Mouse (Mus musculus) embryonic facial prominence, embryonic 12.5 days (tissue): ENCODE data around the gene Rpl3. TPM values are rescaled to one million over a fixed set of nuclear protein-coding genes. Genes with fewer than 3 reads are reported as not detected.
"Not testable (repeated sequence)": the region's sequence is repeated elsewhere in the genome, so short reads cannot be mapped to it uniquely, and the experiment has no call there.

Source experiments
- ATAC-seq: fragments of 200-750 bp; cut with Nextera tagmentation; 2 replicates; pipeline ENCODE4 v1.8.0; 2017; ENCODE audit not compliant: insufficient number of reproducible peaks, insufficient read depth, low FRiP score, low TSS enrichment
- H3K27ac ChIP-seq: fragments of 300-500 bp; sonication (generic); 2 replicates; pipeline ENCODE4 v1.5.1; 2016; ENCODE audit warnings: mild to moderate bottlenecking
- H3K27me3 ChIP-seq: fragments of 300-500 bp; sonication (generic); 2 replicates; pipeline ENCODE4 v1.6.1; 2016; ENCODE audit warnings: mild to moderate bottlenecking, moderate library complexity
- H3K36me3 ChIP-seq: fragments of 300-500 bp; sonication (generic); 2 replicates; pipeline ENCODE4 v1.6.1; 2016; ENCODE audit warnings: mild to moderate bottlenecking
- H3K4me1 ChIP-seq: fragments of 300-500 bp; sonication (generic); 2 replicates; pipeline ENCODE4 v1.6.1; 2016
- H3K4me2 ChIP-seq: fragments of 300-500 bp; sonication (generic); replicated peaks from 2 replicates; pipeline ENCODE4 v1.6.1; 2016; ENCODE audit warnings: mild to moderate bottlenecking, moderate library complexity
- H3K4me3 ChIP-seq: fragments of 300-500 bp; sonication (generic); 2 replicates; pipeline ENCODE4 v1.5.1; 2016; ENCODE audit warnings: mild to moderate bottlenecking
- H3K9ac ChIP-seq: fragments of 300-500 bp; sonication (generic); 2 replicates; pipeline ENCODE4 v1.6.1; 2016; ENCODE audit warnings: mild to moderate bottlenecking, moderate library complexity
- H3K9me3 ChIP-seq: fragments of 300-500 bp; sonication (generic); 2 replicates; pipeline ENCODE4 v1.6.1; 2016; ENCODE audit warnings: mild to moderate bottlenecking, moderate library complexity
- WGBS: fragments of 180-500 bp; shearing (Covaris S2); methylation state at CpG from one replicate; pipeline ENCODE4 v1.1.7; 2016; 5-methylcytosine and 5-hydroxymethylcytosine counted together
- polyA plus RNA-seq: library from polyadenylated mRNA; unstranded; fragments of >200 nt; fragmentation: Nextera tagmentation; extraction: Ambion mirVana; gene quantifications from 2 replicates; pipeline ENCODE4 v1.2.1, GENCODE M21; 2016

The Rpl3 gene
- polyA plus RNA-seq, 1 experiment from 2014 or later, result 1,004 TPM

- WGBS, result 80% methylated on average over 6 of the region's 6 CpGs
- Histone ChIP-seq H3K9ac (no peak overlapping the region), H3K4me1 (peaks cover 11% of the 10 kb centered on the region), H3K4me2 (no peak overlapping the region), H3K36me3 (no peaks in the 10 kb centered on the region), H3K27me3 (no peaks in the 10 kb centered on the region), H3K4me3 (no peak overlapping the region), H3K9me3 (no peaks in the 10 kb centered on the region), H3K27ac (no peak overlapping the region)
- no peak for ATAC-seq
Observed at GRCm38 (mm10) chr15:80131421-80131820, 39.8 kb upstream of the Rpl3 start.

GRCm38 (mm10) chr15:80130689-80131088, 39.0 kb upstream of the Rpl3 start:
- WGBS, result 82% methylated on average over 5 of the region's 5 CpGs

GRCm38 (mm10) chr15:80129982-80130381, 38.3 kb upstream of the Rpl3 start:
- H3K36me3 ChIP-seq, result no peaks in the 10 kb centered on the region
- no peak overlapping the region for H3K4me2 ChIP-seq
- H3K27ac ChIP-seq, result no peak overlapping the region
- H3K9ac ChIP-seq, result no peak overlapping the region
- ATAC-seq, result no peak
- no peak overlapping the region for H3K4me3 ChIP-seq
- H3K9me3 ChIP-seq, result no peaks in the 10 kb centered on the region
- H3K27me3 ChIP-seq, result no peaks in the 10 kb centered on the region
- peaks cover 11% of the 10 kb centered on the region for H3K4me1 ChIP-seq
- 93% methylated on average over 6 of the region's 6 CpGs for WGBS

More at GRCm38 (mm10) chr15:80130689-80131088, 39.0 kb upstream of the Rpl3 start:
- Histone ChIP-seq H3K36me3 (no peaks in the 10 kb centered on the region), H3K27me3 (no peaks in the 10 kb centered on the region), H3K4me1 (peaks cover 11% of the 10 kb centered on the region), H3K4me2 (no peak overlapping the region), H3K27ac (no peak overlapping the region), H3K4me3 (no peak overlapping the region), H3K9me3 (no peaks in the 10 kb centered on the region), H3K9ac (no peak overlapping the region)
- ATAC-seq, result no peak

- H3K27ac ChIP-seq, result no peak overlapping the region
- no peak overlapping the region for H3K4me2 ChIP-seq
- ATAC-seq, result no peak
- H3K36me3 ChIP-seq, result no peaks in the 10 kb centered on the region
- H3K27me3 ChIP-seq, result no peaks in the 10 kb centered on the region
- H3K4me1 ChIP-seq, result no peaks in the 10 kb centered on the region
- no peak overlapping the region for H3K9ac ChIP-seq
- WGBS, result 61% methylated on average over 1 of the region's 1 CpGs
- H3K9me3 ChIP-seq, result no peaks in the 10 kb centered on the region
- no peak overlapping the region for H3K4me3 ChIP-seq
Observed at GRCm38 (mm10) chr15:80127191-80127590, 35.5 kb upstream of the Rpl3 start.

GRCm38 (mm10) chr15:80124651-80125050, 33.0 kb upstream of the Rpl3 start:
- no peak for ATAC-seq
- Histone ChIP-seq H3K9me3 (no peaks in the 10 kb centered on the region), H3K36me3 (no peaks in the 10 kb centered on the region), H3K27ac (no peak overlapping the region), H3K4me3 (no peak overlapping the region), H3K27me3 (no peaks in the 10 kb centered on the region), H3K4me2 (no peak overlapping the region), H3K9ac (no peak overlapping the region), H3K4me1 (no peaks in the 10 kb centered on the region)
- 75% methylated on average over 4 of the region's 4 CpGs for WGBS

GRCm38 (mm10) chr15:80122431-80122830, 30.8 kb upstream of the Rpl3 start:
- H3K9me3 ChIP-seq, H3K4me2 ChIP-seq, H3K9ac ChIP-seq, H3K36me3 ChIP-seq, H3K27ac ChIP-seq, ATAC-seq, H3K4me3 ChIP-seq, H3K27me3 ChIP-seq, H3K4me1 ChIP-seq: not testable (repeated sequence)
- 94% methylated on average over 6 of the region's 6 CpGs for WGBS

- H3K36me3 ChIP-seq, result no peaks in the 10 kb centered on the region
- no peak overlapping the region for H3K4me2 ChIP-seq
- no peak overlapping the region for H3K9ac ChIP-seq
- H3K4me1 ChIP-seq, result no peaks in the 10 kb centered on the region
- no peaks in the 10 kb centered on the region for H3K9me3 ChIP-seq
- no peak overlapping the region for H3K27ac ChIP-seq
- H3K4me3 ChIP-seq, result no peak overlapping the region
- no peaks in the 10 kb centered on the region for H3K27me3 ChIP-seq
- WGBS, result 87% methylated on average over 9 of the region's 9 CpGs
- no peak for ATAC-seq
Observed at GRCm38 (mm10) chr15:80121721-80122325, 30.2 kb upstream of the Rpl3 start.

- H3K27me3 ChIP-seq, result no peaks in the 10 kb centered on the region
- no peaks in the 10 kb centered on the region for H3K9me3 ChIP-seq
- no peak overlapping the region for H3K27ac ChIP-seq
- no peak overlapping the region for H3K4me3 ChIP-seq
- H3K9ac ChIP-seq, result no peak overlapping the region
- H3K36me3 ChIP-seq, result no peaks in the 10 kb centered on the region
- ATAC-seq, result no peak
- WGBS, result 91% methylated on average over 6 of the region's 6 CpGs
- H3K4me1 ChIP-seq, result no peaks in the 10 kb centered on the region
- H3K4me2 ChIP-seq, result no peak overlapping the region
Observed at GRCm38 (mm10) chr15:80119076-80119475, 27.4 kb upstream of the Rpl3 start.

GRCm38 (mm10) chr15:80117154-80117553, 25.5 kb upstream of the Rpl3 start:
- H3K36me3 ChIP-seq, result no peaks in the 10 kb centered on the region
- WGBS, result 64% methylated on average over 8 of the region's 8 CpGs
- H3K27me3 ChIP-seq, result no peaks in the 10 kb centered on the region
- no peak overlapping the region for H3K4me3 ChIP-seq
- no peak overlapping the region for H3K27ac ChIP-seq
- no peak for ATAC-seq
- no peak overlapping the region for H3K9ac ChIP-seq
- no peaks in the 10 kb centered on the region for H3K4me1 ChIP-seq
- no peak overlapping the region for H3K4me2 ChIP-seq
- no peaks in the 10 kb centered on the region for H3K9me3 ChIP-seq

- no peaks in the 10 kb centered on the region for H3K27me3 ChIP-seq
- H3K9ac ChIP-seq, result no peak overlapping the region
- no peaks in the 10 kb centered on the region for H3K36me3 ChIP-seq
- 0 out of 2 replicates have a peak overlapping the region, but pooled peaks have one; percentile 5 for H3K4me2 ChIP-seq
- WGBS, result 70% methylated on average over 13 of the region's 13 CpGs
- H3K4me3 ChIP-seq, result no peak overlapping the region
- ATAC-seq, result no peak
- H3K4me1 ChIP-seq, result no peaks in the 10 kb centered on the region
- H3K9me3 ChIP-seq, result no peaks in the 10 kb centered on the region
- no peak overlapping the region for H3K27ac ChIP-seq
Observed at GRCm38 (mm10) chr15:80115866-80116794, 24.5 kb upstream of the Rpl3 start.

GRCm38 (mm10) chr15:80115256-80115655, 23.6 kb upstream of the Rpl3 start:
- Histone ChIP-seq H3K36me3 (no peaks in the 10 kb centered on the region), H3K27ac (no peak overlapping the region), H3K27me3 (no peaks in the 10 kb centered on the region), H3K4me1 (no peaks in the 10 kb centered on the region), H3K9ac (no peak overlapping the region), H3K4me3 (no peak overlapping the region), H3K4me2 (0 out of 2 replicates have a peak overlapping the region, but pooled peaks have one; percentile 5), H3K9me3 (no peaks in the 10 kb centered on the region)
- 57% methylated on average over 5 of the region's 5 CpGs for WGBS
- ATAC-seq, result no peak

- Histone ChIP-seq H3K4me2 (no peak overlapping the region), H3K4me3 (no peak overlapping the region), H3K4me1 (no peaks in the 10 kb centered on the region), H3K9me3 (no peaks in the 10 kb centered on the region), H3K36me3 (no peaks in the 10 kb centered on the region), H3K27me3 (no peaks in the 10 kb centered on the region), H3K27ac (no peak overlapping the region), H3K9ac (no peak overlapping the region)
- 89% methylated on average over 7 of the region's 7 CpGs for whole genome bisulfite sequencing
- ATAC-seq, result no peak
Observed at GRCm38 (mm10) chr15:80114414-80114813, 22.7 kb upstream of the Rpl3 start.
